Mouse (Mus musculus) embryonic facial prominence, embryonic 14.5 days (tissue): ENCODE measurements around the gene Ube2q2. TPM values are rescaled to one million over a fixed set of nuclear protein-coding genes. Genes with fewer than 3 reads are reported as not detected.
"Not testable (repeated sequence)": the region's sequence is repeated elsewhere in the genome, so short reads cannot be mapped to it uniquely, and the experiment has no call there.

ENCODE experiments used
- ATAC-seq: fragments of 200-750 bp; cut with Nextera tagmentation; 2 replicates; pipeline ENCODE4 v1.8.0; 2017; ENCODE audit warnings: low read depth, moderate number of reproducible peaks, moderate TSS enrichment
- DNase-seq: peaks from one replicate; pipeline ENCODE4 v3.0.0-alpha.2; 2015; ENCODE audit warnings: low spot score
- H3K27ac ChIP-seq: fragments of 300-500 bp; sonication (generic); replicated peaks from 2 replicates; pipeline ENCODE4 v1.5.1; 2014; ENCODE audit warnings: low read depth, mild to moderate bottlenecking, low read length, moderate library complexity
- H3K27me3 ChIP-seq: fragments of 300-500 bp; sonication (generic); replicated peaks from 2 replicates; pipeline ENCODE4 v1.6.1; 2014; ENCODE audit warnings: low read length; ENCODE audit not compliant: control insufficient read depth, insufficient read depth
- H3K36me3 ChIP-seq: fragments of 300-500 bp; sonication (generic); 2 replicates; pipeline ENCODE4 v1.6.1; 2014; ENCODE audit warnings: low read length, mixed read lengths; ENCODE audit not compliant: control insufficient read depth, insufficient read depth
- H3K4me1 ChIP-seq: fragments of 300-500 bp; sonication (generic); 2 replicates; pipeline ENCODE4 v1.6.1; 2014; ENCODE audit warnings: antibody characterized with exemption, low read length; ENCODE audit not compliant: control insufficient read depth, insufficient read depth
- H3K4me2 ChIP-seq: fragments of 300-500 bp; sonication (generic); 2 replicates; pipeline ENCODE4 v1.6.1; 2014; ENCODE audit warnings: low read depth, mild to moderate bottlenecking, low read length, moderate library complexity, mixed read lengths
- H3K4me3 ChIP-seq: fragments of 300-500 bp; sonication (generic); 2 replicates; pipeline ENCODE4 v1.5.1; 2014; ENCODE audit warnings: low read depth, mild to moderate bottlenecking, low read length
- H3K9ac ChIP-seq: fragments of 300-500 bp; sonication (generic); 2 replicates; pipeline ENCODE4 v1.6.1; 2014; ENCODE audit warnings: low read depth, mild to moderate bottlenecking, low read length, moderate library complexity, mixed read lengths
- H3K9me3 ChIP-seq: fragments of 300-500 bp; sonication (generic); 2 replicates; pipeline ENCODE4 v1.6.1; 2016; ENCODE audit warnings: low read length; ENCODE audit not compliant: control insufficient read depth
- WGBS: fragments of 180-500 bp; shearing (Covaris S2); extraction: QIAGEN DNeasy Blood & Tissue Kit; methylation state at CpG from one replicate; pipeline ENCODE4 v1.1.7; 2014; 5-methylcytosine and 5-hydroxymethylcytosine counted together
- polyA plus RNA-seq: library from polyadenylated mRNA; unstranded; fragments of >200 nt; fragmentation: Nextera tagmentation; extraction: Ambion mirVana; gene quantifications from 2 replicates; pipeline ENCODE4 v1.2.1, GENCODE M21; 2014

The Ube2q2 gene
- polyA plus RNA-seq: 32.0 and 34.1 TPM in 2 replicates

- peak within 1 kb of the TSS; percentile 82 for H3K27ac ChIP-seq
- no peaks in the 10 kb centered on the region for H3K27me3 ChIP-seq
- H3K4me1 ChIP-seq: peaks cover 14% of the 10 kb centered on the region
- peak; percentile 90 for ATAC-seq
- H3K4me3 ChIP-seq: peak within 1 kb of the TSS; percentile 80
- H3K36me3 ChIP-seq: no peaks in the 10 kb centered on the region
- H3K9ac ChIP-seq: peak within 1 kb of the TSS; percentile 93
- peak within 1 kb of the TSS; percentile 82 for H3K4me2 ChIP-seq
- under 1% methylated on average over 19 of the region's 81 CpGs for WGBS
- no peaks in the 10 kb centered on the region for H3K9me3 ChIP-seq
- DNase-seq: peak; percentile 92
These were observed at the start of gene Ube2q2 for GRCm38 (mm10) chr9:55148854-55149498. Gene Ube2q2, plus strand, starts transcription at chr9:55148854.

- ATAC-seq: no peak
- H3K4me3 ChIP-seq: no peak overlapping the region
- no peaks in the 10 kb centered on the region for H3K4me1 ChIP-seq
- H3K27me3 ChIP-seq: no peaks in the 10 kb centered on the region
- WGBS: 59% methylated on average over 3 of the region's 3 CpGs
- H3K36me3 ChIP-seq: no peaks in the 10 kb centered on the region
- H3K9ac ChIP-seq: no peak overlapping the region
- no peak overlapping the region for H3K27ac ChIP-seq
- no peak for DNase-seq
- H3K9me3 ChIP-seq: peaks cover 7% of the 10 kb centered on the region; the same call in 1 of the 2 replicates
- H3K4me2 ChIP-seq: no peak overlapping the region
These were observed 47.5 kb upstream of the Ube2q2 start for GRCm38 (mm10) chr9:55101117-55101516.

GRCm38 (mm10) chr9:55102186-55102835 is 46.3 kb upstream of the Ube2q2 start:
- Histone ChIP-seq H3K9me3 (peaks cover 7% of the 10 kb centered on the region; the same call in 1 of the 2 replicates), H3K4me1 (no peaks in the 10 kb centered on the region), H3K27ac (no peak overlapping the region), H3K9ac (no peak overlapping the region), H3K27me3 (no peaks in the 10 kb centered on the region), H3K4me3 (no peak overlapping the region), H3K4me2 (no peak overlapping the region), H3K36me3 (no peaks in the 10 kb centered on the region)
- no peak for ATAC-seq
- 84% methylated on average over 8 of the region's 8 CpGs for WGBS
- DNase-seq: no peak

- H3K27ac ChIP-seq: no peak overlapping the region
- ATAC-seq (no peak), DNase-seq (no peak)
- no peak overlapping the region for H3K4me3 ChIP-seq
- no peaks in the 10 kb centered on the region for H3K27me3 ChIP-seq
- 80% methylated on average over 5 of the region's 5 CpGs for WGBS
- H3K36me3 ChIP-seq: no peaks in the 10 kb centered on the region
- peaks cover 7% of the 10 kb centered on the region; the same call in 1 of the 2 replicates for H3K9me3 ChIP-seq
- H3K9ac ChIP-seq: no peak overlapping the region
- no peak overlapping the region for H3K4me2 ChIP-seq
- no peaks in the 10 kb centered on the region for H3K4me1 ChIP-seq
These were observed 45.6 kb upstream of the Ube2q2 start for GRCm38 (mm10) chr9:55102931-55103630.

GRCm38 (mm10) chr9:55110059-55110834 is 38.4 kb upstream of the Ube2q2 start:
- Histone ChIP-seq H3K4me1 (no peaks in the 10 kb centered on the region), H3K9ac (no peak overlapping the region), H3K36me3 (no peaks in the 10 kb centered on the region), H3K4me3 (no peak overlapping the region), H3K9me3 (no peaks in the 10 kb centered on the region), H3K27me3 (no peaks in the 10 kb centered on the region), H3K27ac (no peak overlapping the region), H3K4me2 (no peak overlapping the region)
- WGBS: 33% methylated on average over 16 of the region's 16 CpGs
- peak; percentile 91 for DNase-seq
- ATAC-seq: peak; percentile 93

- not testable (repeated sequence) for H3K4me3 ChIP-seq, ATAC-seq, H3K27me3 ChIP-seq, DNase-seq, H3K9ac ChIP-seq, H3K36me3 ChIP-seq, H3K4me1 ChIP-seq, H3K4me2 ChIP-seq, H3K27ac ChIP-seq, H3K9me3 ChIP-seq
- 5% methylated on average over 2 of the region's 3 CpGs for WGBS
These were observed 37.8 kb upstream of the Ube2q2 start for GRCm38 (mm10) chr9:55110835-55111217.

GRCm38 (mm10) chr9:55114752-55115151 is 33.9 kb upstream of the Ube2q2 start:
- 75% methylated on average over 1 of the region's 1 CpGs for WGBS
- Histone ChIP-seq H3K4me3 (no peak overlapping the region), H3K27me3 (no peaks in the 10 kb centered on the region), H3K4me1 (no peaks in the 10 kb centered on the region), H3K9me3 (no peaks in the 10 kb centered on the region), H3K4me2 (no peak overlapping the region), H3K27ac (no peak overlapping the region), H3K9ac (no peak overlapping the region), H3K36me3 (no peaks in the 10 kb centered on the region)
- ATAC-seq (no peak), DNase-seq (no peak)

- no peak overlapping the region for H3K4me3 ChIP-seq
- no peaks in the 10 kb centered on the region for H3K36me3 ChIP-seq
- H3K4me1 ChIP-seq: no peaks in the 10 kb centered on the region
- no peak for ATAC-seq
- no peak overlapping the region for H3K27ac ChIP-seq
- no peaks in the 10 kb centered on the region for H3K27me3 ChIP-seq
- no peak overlapping the region for H3K4me2 ChIP-seq
- 90% methylated on average over 5 of the region's 5 CpGs for WGBS
- no peak overlapping the region for H3K9ac ChIP-seq
- DNase-seq: no peak
- no peaks in the 10 kb centered on the region for H3K9me3 ChIP-seq
These were observed 31.2 kb upstream of the Ube2q2 start for GRCm38 (mm10) chr9:55117293-55118055.
